In the genomic region with DNA sequence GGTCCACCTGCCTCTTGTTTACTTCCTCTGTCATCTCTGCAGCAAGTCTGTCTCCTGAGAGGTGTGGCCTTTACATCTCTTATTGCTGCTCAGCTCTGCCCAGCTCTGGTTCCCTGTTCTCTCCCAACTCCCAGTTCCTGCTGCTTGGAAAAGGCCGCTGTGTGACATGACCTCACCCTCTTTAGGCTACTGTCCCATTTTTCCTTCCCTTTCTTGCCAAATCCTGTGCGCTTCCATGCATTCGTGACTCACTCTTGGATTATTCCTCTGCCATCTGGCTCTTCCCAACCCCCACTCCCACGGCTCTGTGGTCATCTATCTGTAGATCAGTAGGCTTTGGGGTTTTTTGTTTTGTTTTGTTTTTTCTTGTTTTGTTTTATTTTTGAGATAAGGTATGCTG, we compare ENCODE assay signal across 13 mouse cellular contexts. TPM values are rescaled to one million over a fixed set of nuclear protein-coding genes. Genes with fewer than 3 reads are reported as not detected.
DNase-seq lines count a peak whose midpoint lies in the region; ATAC-seq lines count a peak whose summit lies in the region.
"Had no signal": no experiment of that assay in that cellular context is flagged by ENCODE, and none has a peak within 500 bp of the region (broad histone marks: within the 10 kb centered on the region; RNA-seq: fewer than 3 reads in every experiment).

No protein-coding gene starts in this region.

- H3K27me3 ChIP-seq in kidney, embryonic 14.5 days (ENCODE audit: control insufficient read depth, insufficient read depth, low read length), result no peaks in the 10 kb centered on the region
- H3K27me3 ChIP-seq in hindbrain, embryonic 13.5 days, result no peaks in the 10 kb centered on the region
- H3K27me3 ChIP-seq: liver, embryonic 15.5 days; Patski had no signal

- no peak overlapping the region for H3K4me2 ChIP-seq in kidney, embryonic 14.5 days (replicated peaks; ENCODE audit: low read depth, low read length)
- H3K4me2 ChIP-seq in hindbrain, embryonic 13.5 days, result no peak overlapping the region
- H3K4me2 ChIP-seq: liver, embryonic 15.5 days had no signal

- H3K36me3 ChIP-seq in kidney, embryonic 14.5 days (ENCODE audit: control insufficient read depth, insufficient read depth, low read length), result no peaks in the 10 kb centered on the region
- no peaks in the 10 kb centered on the region for H3K36me3 ChIP-seq in hindbrain, embryonic 13.5 days
- H3K36me3 ChIP-seq: liver, embryonic 15.5 days had no signal

- peak; percentile 20 for DNase-seq in lung, postnatal 10 days
- no peak for DNase-seq in lung, postnatal 25 days (ENCODE audit: low spot score)
- peak; percentile 36 for DNase-seq in R1 (ENCODE audit: low read depth, low spot score)
- DNase-seq in cerebellum, adult 18-20 months, result peak; percentile 93 to 95
- peak; percentile 33 for DNase-seq in heart, adult 8-10 months (ENCODE audit: low spot score)
- DNase-seq: embryo, embryonic 11 days; layer of hippocampus, adult 9-11 months had no signal

- no peak overlapping the region for H3K4me3 ChIP-seq in kidney, embryonic 14.5 days (ENCODE audit: low read length)
- H3K4me3 ChIP-seq in hindbrain, embryonic 13.5 days, result no peak overlapping the region
- H3K4me3 ChIP-seq: liver, embryonic 15.5 days had no signal

- no peaks in the 10 kb centered on the region for H3K4me1 ChIP-seq in kidney, embryonic 14.5 days (ENCODE audit: control insufficient read depth, insufficient read depth, low read length)
- H3K4me1 ChIP-seq in hindbrain, embryonic 13.5 days (replicated peaks), result no peaks in the 10 kb centered on the region
- H3K4me1 ChIP-seq: liver, embryonic 15.5 days had no signal

- no peak for ATAC-seq in kidney, embryonic 14.5 days (ENCODE audit: low FRiP score, low TSS enrichment)
- no peak for ATAC-seq in megakaryocyte progenitor cell, adult 5-6 weeks (replicated peaks; ENCODE audit: poor library complexity)
- no peak for ATAC-seq in hindbrain, embryonic 13.5 days (ENCODE audit: low FRiP score)
- ATAC-seq: intestine, postnatal 0 days; Patski had no signal

- no peak overlapping the region for H3K9ac ChIP-seq in kidney, embryonic 14.5 days (ENCODE audit: low read depth, low read length)
- H3K9ac ChIP-seq in hindbrain, embryonic 13.5 days, result no peak overlapping the region
- H3K9ac ChIP-seq: liver, embryonic 15.5 days had no signal

- no peak overlapping the region for H3K27ac ChIP-seq in kidney, embryonic 14.5 days (ENCODE audit: low read depth, low read length)
- no peak overlapping the region for H3K27ac ChIP-seq in hindbrain, embryonic 13.5 days
- H3K27ac ChIP-seq: liver, embryonic 15.5 days had no signal

- no peaks in the 10 kb centered on the region for H3K9me3 ChIP-seq in kidney, embryonic 14.5 days (ENCODE audit: control insufficient read depth, low read length)
- no peaks in the 10 kb centered on the region for H3K9me3 ChIP-seq in hindbrain, embryonic 13.5 days
- H3K9me3 ChIP-seq: liver, embryonic 15.5 days had no signal

- 76% methylated on average over 4 of the region's 4 CpGs for WGBS in kidney, embryonic 14.5 days
- WGBS in hindbrain, embryonic 13.5 days, result 78% methylated on average over 4 of the region's 4 CpGs

RNA-seq across cellular contexts. Expression of gene Tyro3, which starts 49.4 kb away (rescaled TPM):
- 1 to 10 TPM; 1.7 to 3.3 (median 2.2) TPM for total RNA-seq in heart, adult 8-10 months (2022)
- polyA plus RNA-seq in kidney, embryonic 14.5 days (2014; fragmentation: Nextera tagmentation; extraction: Ambion mirVana), result 10.2 and 13.8 TPM in 2 replicates
- total RNA-seq in megakaryocyte progenitor cell, adult 5-6 weeks (2015), result not detected in 2 replicates
- total RNA-seq in megakaryocyte progenitor cell, adult 5-6 weeks (2017), result not detected in 2 replicates
- polyA plus RNA-seq in hindbrain, embryonic 13.5 days (2015; fragmentation: Nextera tagmentation; extraction: Ambion mirVana), result 19.4 and 20.0 TPM in 2 replicates

RNA-seq across cellular contexts. Expression of gene Mga, which starts 50.1 kb away (rescaled TPM):
- total RNA-seq in heart, adult 8-10 months (2022), result 10 to 100 TPM; 33.6 to 39.0 (median 35.9) TPM
- 30.7 and 41.5 TPM in 2 replicates for polyA plus RNA-seq in kidney, embryonic 14.5 days (2014; fragmentation: Nextera tagmentation; extraction: Ambion mirVana)
- 60.7 and 96.3 TPM in 2 replicates for total RNA-seq in megakaryocyte progenitor cell, adult 5-6 weeks (2015)
- total RNA-seq in megakaryocyte progenitor cell, adult 5-6 weeks (2017), result 39.4 and 64.1 TPM in 2 replicates
- 27.3 and 28.8 TPM in 2 replicates for polyA plus RNA-seq in hindbrain, embryonic 13.5 days (2015; fragmentation: Nextera tagmentation; extraction: Ambion mirVana)

RNA-seq across cellular contexts. Expression of gene Rpap1, which starts 59.6 kb away (rescaled TPM):
- total RNA-seq in heart, adult 8-10 months (2022), result 10 to 100 TPM; 11.9 to 13.7 (median 13.4) TPM
- 19.4 and 30.6 TPM in 2 replicates for polyA plus RNA-seq in kidney, embryonic 14.5 days (2014; fragmentation: Nextera tagmentation; extraction: Ambion mirVana)
- 6.6 TPM in 2 replicates for total RNA-seq in megakaryocyte progenitor cell, adult 5-6 weeks (2015)
- 9.6 and 9.7 TPM in 2 replicates for total RNA-seq in megakaryocyte progenitor cell, adult 5-6 weeks (2017)
- polyA plus RNA-seq in hindbrain, embryonic 13.5 days (2015; fragmentation: Nextera tagmentation; extraction: Ambion mirVana), result 22.2 and 22.6 TPM in 2 replicates
